Mouse (Mus musculus) heart, postnatal 0 days (tissue): Measurements from ENCODE around the gene Zfp692.

Experiments
- CTCF ChIP-seq: IDR thresholded peaks from 2 replicates; pipeline ENCODE4 v1.5.1; 2016; ENCODE audit warnings: antibody characterized with exemption, control low read depth, low read depth
- EP300 ChIP-seq: IDR thresholded peaks from 2 replicates; pipeline ENCODE4 v1.6.1; 2016; ENCODE audit warnings: antibody characterized with exemption, low read depth

- TF ChIP-seq CTCF (no peak), EP300 (no peak)
Observed at GRCm38 (mm10) chr11:58257816-58258215, 49.1 kb upstream of the Zfp692 start.
